Mouse (Mus musculus) testis, adult 2 months (tissue): ENCODE measurements around the gene Gm13889. TPM values are rescaled to one million over a fixed set of nuclear protein-coding genes. Genes with fewer than 3 reads are reported as not detected.

ENCODE experiments used
- H3K27ac ChIP-seq: fragments of 200-500 bp; 2 replicates; pipeline ENCODE4 v1.5.1; 2012; ENCODE audit warnings: low read depth, low read length; ENCODE audit not compliant: control insufficient read depth, insufficient read depth
- H3K27me3 ChIP-seq: fragments of 200-500 bp; 2 replicates; pipeline ENCODE4 v1.6.1; 2012; ENCODE audit warnings: mild to moderate bottlenecking, low read length, moderate library complexity; ENCODE audit not compliant: control insufficient read depth, insufficient read depth
- H3K36me3 ChIP-seq: fragments of 200-500 bp; 2 replicates; pipeline ENCODE4 v1.6.1; 2012; ENCODE audit warnings: mild to moderate bottlenecking, low read length; ENCODE audit not compliant: control insufficient read depth, insufficient read depth
- H3K4me1 ChIP-seq: fragments of 200-500 bp; 2 replicates; pipeline ENCODE4 v1.6.1; 2012; ENCODE audit warnings: low read length; ENCODE audit not compliant: control insufficient read depth, insufficient read depth
- H3K4me3 ChIP-seq: fragments of 200-500 bp; 2 replicates; pipeline ENCODE4 v1.5.1; 2012; ENCODE audit warnings: low read depth, mild to moderate bottlenecking, low read length, moderate library complexity, mixed read lengths; ENCODE audit not compliant: control insufficient read depth
- CTCF ChIP-seq: fragments of 200-500 bp; IDR thresholded peaks from 2 replicates; pipeline ENCODE4 v1.5.1; 2012; ENCODE audit warnings: low read depth, mild to moderate bottlenecking, inconsistent platforms, low read length, moderate library complexity; ENCODE audit not compliant: control insufficient read depth, insufficient read depth, insufficient replicate concordance
- POLR2A ChIP-seq: fragments of 200-500 bp; IDR thresholded peaks from 2 replicates; pipeline ENCODE4 v1.6.1; 2012; ENCODE audit warnings: low read depth, mild to moderate bottlenecking, inconsistent platforms, low read length, moderate library complexity; ENCODE audit not compliant: control insufficient read depth
- polyA plus RNA-seq: library from polyadenylated mRNA; depleted of rRNA; stranded (reverse); fragments of >200 nt; gene quantifications from 2 replicates; pipeline ENCODE4 v1.2.3, GENCODE M21; 2012

Gm13889 gene
- polyA plus RNA-seq, 1 experiment: 7.6 TPM

- Histone ChIP-seq H3K27ac (no peak overlapping the region), H3K4me1 (peaks cover 35% of the 10 kb centered on the region), H3K27me3 (no peaks in the 10 kb centered on the region), H3K36me3 (no peaks in the 10 kb centered on the region), H3K4me3 (peak overlapping the region; percentile 84)
- TF ChIP-seq POLR2A: no peak
- no peak for TF ChIP-seq CTCF
Observed at GRCm38 (mm10) chr2:93957785-93958175, 779 bp upstream of the Gm13889 start.

DNA sequence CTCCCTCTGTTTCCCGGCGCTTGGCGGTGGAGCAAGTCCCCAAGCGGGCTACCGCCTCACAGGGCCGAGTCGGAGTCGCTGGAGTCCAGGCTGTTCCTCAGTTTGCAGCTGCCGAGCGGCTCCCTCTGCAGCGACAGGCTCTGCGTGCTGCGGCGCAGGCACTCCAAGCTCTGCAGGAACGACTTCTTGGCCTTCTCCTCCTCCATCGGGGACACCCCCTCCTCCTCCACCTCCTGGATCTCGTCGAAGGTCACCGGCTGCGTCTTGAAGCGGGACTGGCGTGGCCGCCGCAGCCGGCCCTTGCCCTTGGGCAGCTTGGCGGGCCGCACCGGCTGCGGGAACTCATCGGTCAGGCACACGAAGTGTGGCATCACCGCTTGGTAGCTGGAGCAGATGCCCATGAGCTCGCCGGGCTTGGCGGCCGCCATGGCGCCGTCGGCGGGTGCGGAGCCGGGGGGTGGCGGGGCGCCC lies 635 bp downstream of the Gm13889 start:
- TF ChIP-seq POLR2A: no peak
- TF ChIP-seq CTCF: no peak
- H3K36me3 ChIP-seq: no peaks in the 10 kb centered on the region
- H3K27ac ChIP-seq: no peak overlapping the region
- H3K4me3 ChIP-seq: peak overlapping the region; percentile 84
- H3K4me1 ChIP-seq: peaks cover 27% of the 10 kb centered on the region
- H3K27me3 ChIP-seq: no peaks in the 10 kb centered on the region

- Histone ChIP-seq H3K4me3 (peak overlapping the region; percentile 84), H3K4me1 (peaks cover 24% of the 10 kb centered on the region), H3K36me3 (no peaks in the 10 kb centered on the region), H3K27ac (no peak overlapping the region), H3K27me3 (no peaks in the 10 kb centered on the region)
- no peak for TF ChIP-seq POLR2A
Observed at GRCm38 (mm10) chr2:93955886-93956285, 1.1 kb downstream of the Gm13889 start.

GRCm38 (mm10) chr2:93954781-93955578 lies 2.0 kb downstream of the Gm13889 start:
- no peak for TF ChIP-seq POLR2A
- TF ChIP-seq CTCF: no peak
- Histone ChIP-seq H3K27ac (no peak overlapping the region), H3K4me3 (peak overlapping the region; percentile 84), H3K27me3 (no peaks in the 10 kb centered on the region), H3K4me1 (peaks cover 23% of the 10 kb centered on the region), H3K36me3 (no peaks in the 10 kb centered on the region)

DNA sequence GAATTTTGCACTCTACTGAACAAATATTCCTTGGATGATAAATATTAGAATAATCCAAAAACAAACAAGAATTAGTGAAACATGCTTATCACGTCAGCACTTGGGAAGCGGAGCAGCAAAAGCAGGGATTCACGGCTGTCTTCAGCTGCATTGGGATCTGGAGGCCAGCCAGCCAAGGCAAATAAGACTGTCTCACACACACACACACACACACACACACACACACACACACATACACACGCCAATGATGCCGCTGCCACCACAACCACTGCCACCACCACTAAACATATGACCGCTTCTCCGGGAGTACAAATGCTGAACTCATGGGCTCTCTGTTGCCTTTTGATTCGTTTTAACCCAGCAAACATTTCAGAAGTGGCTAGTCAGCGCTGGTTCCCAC lies 3.3 kb downstream of the Gm13889 start:
- H3K4me3 ChIP-seq: no peak overlapping the region

DNA sequence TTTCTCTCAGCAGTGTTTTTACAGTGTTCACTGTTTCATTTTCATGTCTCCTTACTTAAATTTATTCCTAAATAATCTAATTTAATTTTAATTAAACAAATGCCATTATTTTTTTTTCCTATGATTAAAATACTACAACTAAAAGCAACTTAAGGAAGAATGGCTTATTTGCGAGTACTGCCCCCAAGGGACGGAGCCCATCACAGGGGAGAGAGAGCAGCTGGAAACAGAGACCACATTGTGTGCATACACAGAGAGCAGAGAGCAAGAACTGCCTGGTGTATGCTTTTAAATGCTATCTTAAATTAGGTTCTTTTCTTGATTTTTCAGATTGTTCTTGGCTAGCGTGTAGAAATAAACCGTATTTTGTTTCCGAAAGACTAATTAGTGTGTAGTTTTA lies 10.0 kb downstream of the Gm13889 start:
- TF ChIP-seq CTCF (no peak), POLR2A (no peak)
- Histone ChIP-seq H3K4me1 (no peaks in the 10 kb centered on the region), H3K27ac (no peak overlapping the region)

More for the DNA sequence above, 3.3 kb downstream of the Gm13889 start:
- peaks cover 23% of the 10 kb centered on the region for H3K4me1 ChIP-seq
- H3K27me3 ChIP-seq: no peaks in the 10 kb centered on the region
- no peak overlapping the region for H3K27ac ChIP-seq
- TF ChIP-seq POLR2A (no peak), CTCF (no peak)
- no peaks in the 10 kb centered on the region for H3K36me3 ChIP-seq

DNA sequence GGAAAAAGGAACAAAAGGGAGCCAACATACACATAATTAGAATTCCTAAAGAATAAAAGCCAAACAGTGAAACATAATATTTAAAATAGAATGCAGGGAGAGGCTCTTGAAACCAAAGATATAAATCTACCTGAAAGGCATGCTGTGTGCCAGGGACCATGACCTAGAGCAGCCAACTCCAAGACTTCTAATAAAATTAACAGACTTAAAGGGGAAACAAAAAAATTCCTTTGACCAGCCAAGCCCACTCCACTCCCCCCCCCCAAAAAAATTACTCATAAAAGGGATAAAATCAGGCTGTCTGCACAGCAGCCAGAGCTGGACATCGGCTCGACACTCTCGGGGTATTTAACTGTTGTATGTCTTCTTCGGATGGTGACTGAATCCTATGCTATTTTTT lies 12.1 kb downstream of the Gm13889 start:
- Histone ChIP-seq H3K27me3 (no peaks in the 10 kb centered on the region), H3K4me3 (no peak overlapping the region), H3K27ac (no peak overlapping the region), H3K36me3 (no peaks in the 10 kb centered on the region), H3K4me1 (no peaks in the 10 kb centered on the region)
- TF ChIP-seq POLR2A (no peak), CTCF (no peak)

More for the DNA sequence above, 10.0 kb downstream of the Gm13889 start:
- no peaks in the 10 kb centered on the region for H3K36me3 ChIP-seq
- H3K27me3 ChIP-seq: no peaks in the 10 kb centered on the region
- no peak overlapping the region for H3K4me3 ChIP-seq
